Mouse (Mus musculus) gastrocnemius, adult 18-20 months (tissue): ENCODE data around the gene Foxd1. TPM values are rescaled to one million over a fixed set of nuclear protein-coding genes. Genes with fewer than 3 reads are reported as not detected.

Experiments used
- DNase-seq: peaks from one replicate; pipeline ENCODE4 v3.0.0; 2021; ENCODE audit warnings: low spot score
- total RNA-seq, 2 experiments: library from RNA; stranded (reverse); gene quantifications; 2 replicates each; pipeline ENCODE4 v1.2.3; 2021

Gene Foxd1
- total RNA-seq, 2 experiments from 2014 or later: 0.12 TPM; not detected in 1

DNA sequence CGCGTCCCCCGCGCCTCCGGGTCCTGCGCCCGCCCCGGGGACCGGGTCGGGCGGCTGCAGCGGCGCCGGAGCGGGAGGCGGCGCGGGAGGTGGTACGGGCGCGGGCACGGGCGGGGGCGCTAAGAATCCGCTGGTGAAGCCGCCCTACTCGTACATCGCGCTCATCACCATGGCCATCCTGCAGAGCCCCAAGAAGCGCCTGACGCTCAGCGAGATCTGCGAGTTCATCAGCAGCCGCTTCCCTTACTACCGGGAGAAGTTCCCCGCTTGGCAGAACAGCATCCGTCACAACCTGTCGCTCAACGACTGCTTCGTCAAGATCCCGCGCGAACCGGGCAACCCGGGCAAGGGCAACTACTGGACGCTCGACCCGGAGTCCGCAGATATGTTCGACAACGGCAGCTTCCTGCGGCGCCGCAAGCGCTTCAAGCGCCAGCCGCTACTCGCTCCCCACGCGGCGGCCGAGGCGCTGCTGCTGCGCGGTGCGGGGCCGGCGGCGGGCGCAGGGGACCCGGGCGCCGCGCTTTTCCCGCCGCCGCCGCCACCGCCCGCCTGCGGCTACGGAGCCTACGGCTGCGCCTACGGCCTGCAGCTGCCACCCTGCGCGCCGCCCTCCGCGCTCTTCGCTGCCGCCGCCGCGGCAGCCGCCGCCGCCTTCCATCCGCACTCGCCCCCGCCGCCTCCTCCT lies 973 bp downstream of the Foxd1 start:
- DNase-seq: no peak

DNA sequence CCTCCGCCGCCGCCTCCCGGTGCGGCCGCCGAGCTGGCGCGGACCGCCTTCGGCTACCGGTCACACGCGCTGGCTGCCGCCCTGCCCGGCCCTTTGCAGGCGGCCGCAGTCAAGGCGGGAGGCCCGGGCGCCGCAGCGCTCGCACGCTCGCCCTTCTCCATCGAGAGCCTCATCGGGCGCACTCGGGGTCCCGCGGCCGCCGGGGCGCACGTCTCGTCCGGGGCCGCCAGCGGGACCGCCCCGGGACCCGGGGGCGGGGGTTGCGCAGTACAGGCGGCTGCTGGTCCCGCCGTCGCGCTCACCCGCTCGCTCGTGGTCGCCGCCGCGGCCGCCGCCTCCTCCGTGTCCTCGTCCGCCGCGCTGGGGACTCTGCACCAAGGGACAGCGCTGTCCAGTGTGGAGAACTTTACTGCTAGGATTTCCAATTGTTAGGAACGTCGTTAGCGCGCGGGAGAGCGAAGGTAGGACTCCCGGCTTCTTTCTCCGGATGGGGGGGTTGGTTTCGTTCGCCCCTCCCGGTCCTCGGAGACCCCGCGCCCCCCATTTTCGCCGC lies 1.6 kb downstream of the Foxd1 start:
- DNase-seq: no peak

DNA sequence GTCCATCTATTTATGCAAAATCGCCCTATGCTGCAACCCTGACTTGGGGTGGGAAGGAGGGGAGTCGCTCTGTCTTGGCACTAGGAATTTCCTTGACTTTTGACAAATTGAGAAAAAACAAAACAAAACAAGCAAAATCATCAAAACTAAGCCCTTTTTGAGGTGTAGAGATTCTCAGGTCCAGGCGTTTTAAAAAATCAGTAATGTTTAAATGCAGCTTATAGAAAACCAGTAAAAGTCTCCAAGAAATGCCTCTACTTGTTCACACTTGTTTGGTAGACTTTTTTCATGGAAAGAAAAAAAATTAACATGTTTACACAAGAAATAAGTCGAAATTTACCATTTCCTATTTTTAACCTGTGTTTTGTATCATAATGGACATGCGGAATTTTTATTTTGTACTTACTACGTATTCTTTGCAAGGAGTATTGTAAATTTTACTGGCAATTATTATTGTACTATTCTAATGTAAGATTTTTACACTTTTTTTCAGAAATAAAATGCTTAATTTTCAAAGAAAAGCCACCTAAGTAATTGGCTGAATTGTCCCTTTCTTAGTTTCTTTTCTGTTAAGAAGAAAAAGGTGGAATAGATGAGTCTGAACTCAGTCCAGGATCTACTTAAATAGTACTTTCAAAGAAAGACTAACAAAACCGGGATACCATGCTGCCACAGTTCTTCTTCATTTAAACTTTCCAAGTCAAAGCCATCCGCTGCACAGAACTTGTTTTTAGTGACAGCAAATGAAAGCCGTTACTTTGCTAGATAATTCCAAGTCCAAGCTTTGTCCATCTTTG lies 2.3 kb downstream of the Foxd1 start:
- no peak for DNase-seq

DNA sequence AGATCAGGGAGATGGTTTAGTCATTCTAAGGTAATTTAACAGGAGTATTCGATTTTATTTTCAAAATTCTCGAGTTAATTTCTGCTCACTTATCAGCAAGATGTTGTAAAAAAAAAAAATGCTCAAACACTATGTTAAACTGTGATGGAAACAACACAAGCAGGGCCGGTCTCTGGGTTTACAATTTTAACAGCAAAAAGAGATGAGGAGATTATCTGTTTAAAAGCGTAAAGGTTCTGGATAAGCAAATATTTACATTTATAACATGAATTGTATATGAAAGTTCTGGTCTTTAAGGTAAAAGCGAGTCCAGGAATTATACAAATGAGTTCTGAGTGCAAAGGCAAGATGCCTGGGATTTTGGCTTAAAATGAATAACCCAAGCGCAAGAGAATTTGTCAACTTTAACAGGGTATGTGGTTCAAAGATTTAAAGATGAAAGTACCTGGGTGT lies 3.0 kb downstream of the Foxd1 start:
- no peak for DNase-seq

DNA sequence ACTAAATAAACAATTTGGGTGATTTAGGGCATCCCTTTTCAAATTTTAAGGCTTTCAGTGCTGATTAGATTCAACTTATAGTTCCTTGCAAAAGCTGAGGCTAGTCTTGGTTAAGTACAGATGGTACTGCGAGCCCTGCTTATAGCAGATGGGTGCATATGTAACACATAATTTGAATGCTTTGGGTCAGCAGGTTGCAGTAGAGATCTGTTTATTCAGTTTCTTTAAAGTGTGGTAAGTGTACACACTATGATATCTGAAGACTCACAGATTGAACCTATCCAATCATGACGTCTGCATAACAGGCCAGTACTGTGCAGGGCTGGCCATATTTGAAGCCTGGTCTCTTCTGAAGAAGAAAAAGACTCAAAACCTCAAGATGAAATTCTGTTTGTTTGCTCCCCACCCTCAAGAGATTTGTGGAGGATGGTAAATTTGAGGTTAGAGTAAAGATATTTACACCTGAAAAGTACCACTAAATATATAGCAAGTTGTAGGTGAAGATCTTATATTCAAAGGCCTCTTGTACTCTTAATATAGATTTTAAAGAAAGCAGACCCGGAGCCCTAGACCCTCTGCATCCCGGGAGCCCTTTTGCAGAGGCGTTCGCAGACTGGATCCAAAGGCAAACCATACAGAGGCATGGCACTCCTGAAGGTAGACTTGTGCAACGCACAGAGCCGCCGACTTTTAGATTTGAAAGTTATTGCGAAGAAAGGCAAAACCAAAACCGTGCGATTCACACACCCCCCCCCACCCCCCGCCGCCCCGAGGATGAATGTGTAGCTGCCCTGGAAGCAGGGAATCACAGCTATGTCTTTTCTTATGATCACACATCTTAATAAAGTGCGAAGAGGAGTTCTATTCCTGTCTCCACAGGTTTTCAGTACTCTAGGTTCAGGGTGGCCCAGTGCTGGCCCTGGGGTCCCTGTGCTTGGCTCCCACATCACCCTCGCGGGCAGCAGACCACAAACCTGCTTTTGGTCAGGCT lies 3.7 kb downstream of the Foxd1 start:
- no peak for DNase-seq

DNA sequence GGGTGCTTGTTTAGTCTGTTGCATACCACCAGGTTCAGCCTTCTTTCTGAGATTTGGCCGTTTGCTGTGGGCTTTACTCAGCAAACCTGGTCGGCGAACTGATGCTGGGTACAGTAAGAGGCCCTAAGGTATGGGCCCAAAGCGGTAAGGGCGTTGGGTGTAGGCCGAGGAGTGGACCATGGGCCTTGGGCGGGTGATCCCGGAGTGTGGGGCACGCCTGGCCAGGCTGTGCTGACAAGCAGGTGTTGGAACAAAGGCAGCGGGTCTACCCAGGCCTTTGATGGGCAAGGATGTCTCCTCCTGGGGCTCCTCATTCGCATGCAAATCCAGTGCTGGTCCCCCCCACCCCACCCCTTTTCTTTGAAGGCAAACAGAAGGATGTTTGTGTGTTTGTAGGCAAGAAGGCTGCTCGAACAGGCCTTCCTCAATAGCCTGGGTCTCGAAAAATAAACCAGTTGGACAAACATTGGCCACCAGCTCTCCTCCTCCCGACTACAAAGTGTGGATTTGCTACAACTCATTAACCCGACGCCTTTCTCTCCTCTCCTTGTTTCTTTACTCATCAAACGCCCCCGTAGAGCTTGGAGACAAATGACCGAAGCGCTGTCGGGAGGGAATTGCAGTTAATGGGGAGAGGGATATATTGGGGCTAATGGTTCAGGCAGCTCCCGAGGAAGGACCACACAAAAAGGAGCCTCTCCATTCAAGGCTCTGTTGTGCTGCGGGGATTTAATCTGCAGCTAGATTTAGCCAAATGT lies 4.6 kb downstream of the Foxd1 start:
- no peak for DNase-seq

DNA sequence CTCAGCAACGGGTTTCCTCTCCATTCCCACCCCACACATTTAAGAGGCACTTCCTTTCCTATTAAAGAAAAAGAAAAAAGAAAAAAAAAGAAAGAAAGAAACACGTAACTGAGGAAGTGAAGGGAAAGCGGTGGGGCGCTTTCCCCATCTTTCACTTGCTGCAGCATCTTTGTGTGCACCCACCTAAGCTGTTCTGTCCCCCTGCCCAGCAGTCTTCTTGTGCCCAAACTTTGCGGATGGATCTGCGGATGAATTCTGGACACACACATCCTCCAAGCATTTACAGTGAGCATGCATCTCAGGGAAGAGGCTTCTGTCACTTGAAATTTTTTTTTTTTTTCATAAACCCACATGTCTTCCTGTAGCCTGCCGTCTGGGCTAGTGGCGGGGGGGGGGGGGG lies 5.3 kb downstream of the Foxd1 start:
- DNase-seq: no peak

DNA sequence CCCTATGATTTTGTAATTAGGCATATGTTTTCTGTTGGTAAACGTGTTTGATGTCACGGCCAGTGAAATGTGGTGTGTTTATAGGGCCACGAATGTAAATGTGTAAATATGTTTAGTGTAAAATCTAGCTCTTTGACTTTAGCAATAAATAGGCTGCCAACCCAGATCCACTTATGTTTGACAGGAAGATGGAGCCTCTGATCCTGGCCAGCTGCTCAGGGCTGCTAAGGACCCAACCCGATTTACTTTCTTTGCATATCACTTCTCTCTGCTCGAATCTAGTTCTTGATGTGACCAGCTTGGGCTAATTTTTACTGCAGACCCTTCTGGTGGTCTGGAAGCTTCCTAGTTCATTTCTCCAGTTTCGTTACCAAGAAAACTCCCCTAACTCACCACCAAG lies 6.3 kb downstream of the Foxd1 start:
- no peak for DNase-seq

DNA sequence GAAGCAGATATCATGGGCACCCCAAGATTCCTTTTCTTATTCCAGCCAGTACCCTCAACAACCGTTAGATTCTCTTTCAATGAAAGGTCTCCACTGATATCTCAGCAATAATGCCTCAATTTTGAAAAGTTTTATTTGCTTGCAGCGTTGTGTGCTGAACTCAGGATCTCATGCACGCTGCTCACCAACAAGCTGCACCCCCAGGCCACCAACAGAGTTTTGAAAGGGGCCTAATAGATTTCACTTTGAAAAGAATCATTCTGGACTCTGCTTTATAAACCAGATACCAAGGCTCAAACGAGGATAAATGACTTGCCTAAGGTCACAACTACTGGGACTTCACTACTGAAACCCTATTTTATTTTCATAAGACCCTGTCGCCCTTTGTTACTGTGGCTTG lies 7.1 kb downstream of the Foxd1 start:
- DNase-seq: no peak

DNA sequence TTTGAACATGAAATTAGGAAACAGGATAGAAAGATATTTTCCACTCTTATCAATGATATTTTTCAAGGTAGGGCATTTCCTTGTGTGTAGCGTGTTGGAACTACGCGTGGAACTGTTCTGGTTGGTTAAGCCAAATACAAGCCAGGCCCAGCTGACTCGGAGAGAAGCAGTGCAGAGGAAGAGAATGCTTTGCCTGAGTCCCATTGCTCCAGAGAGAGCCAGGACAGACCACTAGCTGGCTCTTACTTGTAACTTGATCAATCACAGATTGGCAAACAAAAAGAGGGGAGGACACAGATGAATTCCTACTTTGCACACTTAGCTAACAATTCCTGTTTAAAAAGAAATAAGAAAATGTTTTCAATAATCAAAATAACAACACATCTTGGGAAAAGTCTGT lies 9.0 kb downstream of the Foxd1 start:
- DNase-seq: no peak

DNA sequence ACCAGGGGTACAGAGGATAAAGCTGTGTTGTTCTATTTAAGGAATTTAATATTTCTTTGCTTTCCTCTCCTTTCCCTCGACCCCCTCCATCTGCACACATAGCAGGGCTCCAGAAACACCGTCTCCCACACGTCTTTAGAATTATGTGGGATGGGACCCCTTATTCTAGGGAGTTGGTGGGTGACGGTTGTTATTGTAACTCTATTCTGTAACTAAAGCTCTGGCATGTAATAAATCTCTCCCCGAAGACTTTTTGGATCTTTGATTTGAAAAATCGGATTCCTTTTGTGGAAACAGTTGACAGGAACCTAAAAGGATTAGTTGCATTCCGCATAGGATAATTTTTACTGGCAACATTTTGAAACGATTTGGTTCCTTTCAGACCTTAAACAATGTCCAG lies 11.0 kb downstream of the Foxd1 start:
- no peak for DNase-seq

DNA sequence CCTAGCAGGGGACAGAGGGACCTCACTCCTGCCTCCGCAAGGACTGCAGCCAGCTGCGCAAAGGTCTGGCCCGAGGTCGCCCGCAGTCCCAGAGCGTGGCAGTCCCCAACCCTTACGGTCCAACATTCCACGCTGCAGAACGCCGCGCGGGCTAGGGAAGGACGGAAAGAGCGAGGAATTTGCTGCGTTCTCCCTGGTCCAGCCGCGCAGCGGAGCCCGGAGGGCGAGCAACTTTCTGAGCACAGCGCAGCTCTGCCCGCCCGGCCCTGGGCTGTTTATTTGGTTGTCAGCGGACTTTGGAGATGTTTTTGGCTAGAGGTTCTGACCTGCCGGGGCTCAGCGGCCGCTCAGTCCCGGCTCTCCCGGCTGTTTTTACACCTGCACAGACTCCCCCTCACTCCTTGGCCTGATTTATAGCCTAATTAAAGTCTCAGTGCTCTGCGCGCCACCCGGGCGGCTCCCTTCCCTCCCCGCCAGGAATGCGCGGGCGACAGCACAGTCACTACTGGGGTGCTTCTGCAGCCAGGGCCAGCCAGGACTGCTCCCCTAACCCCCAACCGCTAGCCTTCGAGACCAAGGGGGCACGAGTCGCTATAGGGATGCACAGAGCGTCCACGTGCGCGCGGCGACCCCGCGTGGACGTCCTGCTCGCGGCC lies 11.9 kb downstream of the Foxd1 start:
- DNase-seq: no peak

DNA sequence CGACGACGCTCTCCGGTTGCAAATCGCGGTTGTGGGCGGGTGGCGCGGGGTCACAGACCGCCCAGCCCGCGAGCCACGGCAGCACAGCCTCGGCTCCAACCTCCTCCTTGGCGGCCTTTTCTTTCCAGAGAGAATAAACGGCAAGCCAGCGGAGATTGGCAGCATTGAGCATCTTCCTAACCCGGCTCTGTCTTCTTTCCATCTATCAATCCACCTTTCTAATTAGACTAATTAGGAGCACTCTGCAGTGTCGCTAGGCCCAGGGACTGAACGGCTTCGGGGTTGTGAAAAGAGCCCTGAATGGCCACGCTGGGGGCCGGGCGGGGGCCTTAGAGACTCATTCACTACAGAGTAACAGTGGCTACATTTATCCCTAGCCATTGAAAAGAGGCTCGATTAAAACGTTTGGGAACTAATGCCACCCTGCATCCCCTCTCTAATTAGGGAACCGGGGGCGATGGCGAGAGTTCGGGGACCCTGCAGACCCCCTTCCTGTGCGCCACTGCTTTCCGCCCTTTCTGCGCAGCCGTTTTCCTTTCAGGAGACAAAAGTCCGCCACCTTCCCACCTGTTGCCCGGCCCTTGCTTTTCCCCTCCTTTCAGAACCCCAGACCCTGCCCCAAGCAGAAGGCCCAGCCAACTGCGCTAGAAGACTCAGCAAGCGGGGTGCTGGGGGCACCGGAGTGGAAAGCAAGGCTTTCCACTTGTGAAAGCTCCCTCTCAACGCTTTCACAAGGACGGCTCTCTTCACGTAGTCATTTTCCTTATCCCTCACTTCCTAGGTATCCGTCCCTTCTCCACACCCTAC lies 12.6 kb downstream of the Foxd1 start:
- no peak for DNase-seq

DNA sequence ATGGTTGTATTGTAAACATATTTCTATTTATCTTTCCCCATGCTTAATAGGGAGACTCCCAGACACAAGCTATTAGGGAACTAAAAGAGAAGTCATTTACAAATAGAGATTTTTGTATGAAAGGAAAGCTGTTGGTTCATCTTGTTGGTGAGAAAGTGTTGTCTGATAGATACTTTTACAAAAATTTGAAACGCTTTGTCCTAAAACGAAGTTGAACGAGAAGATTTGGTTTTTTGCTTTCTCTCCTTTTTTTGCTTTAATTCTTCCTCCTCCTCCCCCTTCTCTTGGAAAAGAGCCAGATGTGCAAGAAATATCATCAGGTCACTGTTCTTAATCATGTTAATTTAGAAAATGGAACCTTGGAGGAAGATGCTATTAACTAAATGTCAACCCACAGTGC lies 13.6 kb downstream of the Foxd1 start:
- DNase-seq: no peak

DNA sequence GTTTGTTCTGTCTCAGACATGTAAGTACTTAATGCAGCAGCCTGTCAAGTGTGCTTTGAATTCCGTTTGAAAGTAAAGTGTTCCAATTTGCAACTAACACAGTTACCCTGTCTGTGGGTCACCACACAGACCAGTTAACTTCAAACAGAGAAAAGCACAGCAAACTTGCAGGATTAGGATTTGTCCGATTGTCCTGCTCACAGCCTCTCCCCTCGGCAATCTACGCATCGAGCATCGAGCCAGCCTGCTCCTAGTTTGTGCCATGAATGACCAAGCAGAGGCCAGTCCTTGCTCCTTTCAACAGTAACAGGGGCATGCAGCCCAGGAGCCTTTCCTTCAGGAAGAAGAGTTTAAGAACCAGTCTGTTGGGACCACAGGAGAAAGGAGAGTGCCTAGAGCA lies 15.0 kb downstream of the Foxd1 start:
- no peak for DNase-seq

DNA sequence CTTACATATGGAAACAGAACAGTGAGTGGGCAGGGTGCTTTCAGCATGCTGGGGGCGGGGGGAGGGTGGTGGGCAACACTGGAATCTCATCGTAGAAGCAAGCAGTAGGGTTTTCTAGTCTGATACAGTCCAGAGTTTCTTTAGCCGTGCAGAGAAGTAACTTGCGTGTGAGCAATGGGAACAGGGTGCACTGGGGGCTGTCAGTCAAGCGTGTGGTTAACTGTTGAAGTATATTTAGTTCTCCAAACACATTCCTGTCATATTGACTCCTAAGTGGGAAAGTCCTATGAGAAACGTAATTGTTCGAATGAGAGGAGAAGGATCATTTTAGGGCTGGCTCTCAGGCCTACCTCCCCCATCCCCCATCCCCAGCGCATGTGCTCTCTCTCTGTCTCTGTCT lies 20.5 kb downstream of the Foxd1 start:
- no peak for DNase-seq

DNA sequence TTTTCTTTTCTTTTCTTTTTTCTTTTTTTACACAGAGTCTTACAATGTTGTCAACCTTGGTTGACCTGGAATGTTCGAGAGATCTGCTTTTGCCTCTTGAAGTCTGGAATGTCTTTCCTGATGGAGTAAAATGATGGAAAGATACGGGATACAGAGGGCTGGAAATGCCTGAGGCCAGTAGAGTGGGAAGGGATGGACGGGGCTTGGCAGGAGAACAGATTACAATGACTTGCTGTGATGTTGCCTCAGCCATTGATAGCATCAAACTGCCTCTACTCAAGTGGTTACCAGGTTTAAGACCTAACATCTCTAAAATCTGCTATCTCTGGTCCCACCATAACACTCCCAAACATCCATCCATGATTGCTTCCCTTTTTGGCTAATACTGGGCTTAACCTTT lies 20.9 kb downstream of the Foxd1 start:
- no peak for DNase-seq

DNA sequence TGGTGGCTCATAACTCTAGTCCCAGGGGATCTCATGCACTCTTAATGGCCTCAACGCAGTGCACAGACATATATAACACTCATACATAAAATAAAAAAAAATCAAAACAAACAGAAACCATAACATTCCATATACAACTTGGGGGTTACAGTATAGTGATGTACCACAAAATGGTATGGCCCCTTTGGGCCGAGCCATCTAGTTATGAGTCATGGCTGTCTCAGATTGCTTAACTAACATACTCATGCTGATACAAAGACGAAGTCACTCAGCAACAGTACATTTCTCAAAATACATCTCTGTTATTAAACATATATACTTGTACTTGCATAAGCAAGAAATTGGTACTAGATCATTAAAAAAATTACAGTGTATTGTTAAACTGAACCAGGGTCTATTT lies 23.7 kb downstream of the Foxd1 start:
- DNase-seq: no peak

DNA sequence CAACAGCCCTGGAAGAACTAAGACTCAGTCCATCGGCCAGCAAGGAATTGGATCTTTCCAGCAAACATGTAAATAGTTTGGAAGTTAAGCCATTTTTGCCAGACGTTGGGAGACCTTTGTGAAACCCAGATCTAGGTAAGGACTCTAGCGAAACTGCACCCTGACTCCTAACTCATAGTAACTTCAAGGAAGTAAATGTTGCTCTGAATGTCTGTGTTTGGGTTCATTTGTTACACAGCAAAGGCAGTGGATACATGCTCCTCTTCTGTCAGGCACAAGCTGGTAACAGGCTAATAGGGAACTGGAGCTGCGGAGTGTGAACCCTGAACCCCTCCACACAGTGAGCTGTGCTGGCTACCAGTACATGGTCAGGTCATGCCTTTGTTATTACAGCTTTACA lies 28.7 kb downstream of the Foxd1 start:
- DNase-seq: no peak
